Mouse (Mus musculus) lung, postnatal 0 days (tissue): ENCODE measurements at regions not wholly inside any gene's neighbourhood (a gene's known extent, or its start where the extent isn't known, plus 50 kb on each side); places are given as distances from the start of the nearest gene placed in this dataset.

Source experiments
- CTCF ChIP-seq: IDR thresholded peaks from 2 replicates; pipeline ENCODE4 v1.5.1; 2016; ENCODE audit warnings: antibody characterized with exemption, mild to moderate bottlenecking
- EP300 ChIP-seq: IDR thresholded peaks from 2 replicates; pipeline ENCODE4 v1.6.1; 2016; ENCODE audit warnings: antibody characterized with exemption, mild to moderate bottlenecking, control low read depth

GRCm38 (mm10) chr1:34738386-34739067, 104.3 kb downstream of the Fam168b start:
- TF ChIP-seq CTCF: peak; percentile 83
- no peak for TF ChIP-seq EP300
